Mouse (Mus musculus): ENCODE results near the gene Gm10959.

Gm10959 gene

DNA sequence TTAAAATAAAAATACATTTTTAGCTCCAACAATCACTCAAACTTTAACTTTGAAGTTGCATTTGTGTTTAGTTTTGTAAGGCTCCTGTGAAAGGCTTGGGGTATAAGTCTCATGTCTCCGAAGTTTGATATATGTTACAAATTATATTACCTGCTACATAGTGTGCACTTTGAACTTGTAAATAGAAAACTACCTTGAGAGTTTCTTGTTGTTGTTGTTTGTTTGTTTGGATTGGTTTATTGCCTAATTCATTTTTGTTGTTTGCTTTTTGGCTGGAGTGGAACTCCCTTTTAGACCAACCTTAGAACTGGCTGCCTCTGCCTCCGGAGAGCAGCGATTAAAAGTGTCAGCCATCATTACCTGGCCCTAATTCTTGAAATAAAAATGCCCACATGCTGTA lies 24.4 kb downstream of the Gm10959 start, which contains the start of gene Fabp2:
Gene Fabp2, plus strand, starts transcription at position 301 of the 400 bp plus-strand sequence.
- DNase-seq (ENCODE audit: low read depth, low spot score) = no peak

DNA sequence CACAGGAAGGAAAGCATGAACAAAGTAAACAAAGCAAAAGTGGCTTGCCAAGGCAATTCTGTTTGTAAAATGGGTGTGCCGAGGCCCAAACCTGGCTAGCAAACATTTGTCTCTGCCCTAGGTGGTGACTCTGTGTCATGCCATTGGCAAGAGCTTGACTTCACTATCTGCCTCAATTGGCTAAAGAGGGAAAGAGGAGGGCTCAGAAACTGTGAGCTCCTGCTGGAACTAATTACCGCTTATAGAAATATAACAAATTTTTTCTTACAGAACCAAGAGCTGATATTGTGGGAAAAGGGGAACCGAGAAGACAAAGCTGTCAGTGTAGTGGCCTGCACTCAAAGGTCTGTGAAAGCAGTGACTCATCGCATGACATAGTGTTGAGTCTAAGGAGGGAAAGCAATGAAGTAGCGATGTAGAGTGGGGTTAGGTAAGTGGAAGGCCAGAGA lies 30.8 kb downstream of the Gm10959 start:
- DNase-seq (ENCODE audit: low read depth, low spot score) = no peak

DNA sequence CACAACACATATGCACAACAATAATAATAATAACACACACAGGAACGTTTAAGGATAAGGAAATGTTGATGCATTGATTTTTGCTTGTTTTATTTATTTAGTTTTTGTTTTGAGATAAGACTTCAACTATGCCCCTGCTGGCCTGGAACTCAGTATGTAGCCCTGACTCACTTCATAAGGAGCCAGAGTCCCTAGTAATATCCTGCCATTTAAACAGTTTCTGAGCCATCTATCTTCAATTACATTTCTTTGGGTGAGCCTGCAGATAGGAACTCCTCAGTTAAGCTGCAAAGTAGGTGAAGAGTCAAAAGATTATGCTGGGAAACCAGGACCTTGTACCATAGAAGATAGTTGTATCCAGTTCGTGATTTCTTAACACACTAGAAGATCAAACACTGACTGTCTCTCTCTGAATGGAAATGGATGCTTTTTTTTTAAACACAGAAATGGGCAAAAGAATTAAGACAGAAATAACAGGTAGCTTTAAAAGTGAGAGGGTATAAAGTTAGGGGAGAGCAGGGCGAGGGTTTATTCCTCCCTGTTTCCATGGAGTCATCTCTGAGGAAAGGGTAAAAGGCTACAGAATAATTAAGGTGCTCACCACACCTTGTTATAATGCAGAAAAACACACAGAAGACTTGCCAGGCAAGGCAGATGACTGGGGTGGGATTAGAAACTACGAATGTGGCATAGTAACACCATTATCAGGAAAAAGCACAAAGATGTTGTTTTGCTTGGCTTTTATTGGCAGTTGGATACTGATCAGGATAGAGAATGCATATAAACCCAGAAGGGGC lies 31.5 kb downstream of the Gm10959 start:
- no peak for DNase-seq (ENCODE audit: low read depth, low spot score)

DNA sequence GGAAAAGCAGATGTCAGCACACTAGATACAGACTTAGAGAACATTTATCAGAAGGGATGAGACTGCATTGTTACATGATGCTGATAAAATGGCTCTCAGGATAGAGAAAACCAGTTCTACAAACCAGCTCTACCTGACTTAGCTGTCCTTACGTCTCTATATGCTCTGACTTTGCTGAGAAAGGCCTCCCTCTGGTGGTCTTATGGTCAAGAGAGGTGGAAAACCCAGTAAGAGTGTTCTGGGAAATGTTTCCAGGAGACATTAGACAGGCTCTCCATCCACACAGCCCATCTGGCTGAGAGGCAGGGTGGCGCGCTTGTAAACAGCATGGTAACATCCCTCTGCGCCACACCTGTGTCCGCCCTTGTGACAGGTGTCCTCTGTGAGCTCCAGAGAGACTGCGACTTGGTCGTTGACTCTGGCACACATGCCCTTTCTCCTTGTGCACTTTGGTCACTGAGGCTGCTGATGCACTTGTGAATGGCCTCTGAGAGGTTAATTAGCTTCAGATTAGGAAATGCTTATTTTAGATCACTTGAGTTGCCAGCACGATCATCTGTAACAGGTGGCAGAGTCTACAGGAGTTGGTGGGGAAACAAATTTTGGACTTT lies 40.4 kb downstream of the Gm10959 start:
- no peak for DNase-seq (ENCODE audit: low read depth, low spot score)

DNA sequence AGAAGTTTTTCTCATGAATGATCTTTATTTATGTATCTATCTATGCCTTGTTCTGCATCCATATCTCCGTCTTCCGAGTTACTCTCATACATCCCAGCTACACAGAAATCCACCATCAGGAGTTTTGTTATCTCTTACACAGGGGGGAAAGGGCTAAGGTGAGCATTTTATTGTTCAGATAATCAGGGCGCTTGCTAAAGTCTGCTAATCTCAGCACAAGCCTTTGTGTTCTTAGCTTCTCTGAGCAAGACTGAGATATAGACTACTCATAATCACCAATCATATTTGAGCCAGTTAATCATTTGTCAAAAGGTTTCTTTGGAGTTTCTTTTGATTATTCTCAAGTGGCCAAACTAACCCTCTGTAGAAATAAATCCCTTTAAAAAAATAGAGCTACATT lies 41.6 kb downstream of the Gm10959 start:
- no peak for DNase-seq (ENCODE audit: low read depth, low spot score)

DNA sequence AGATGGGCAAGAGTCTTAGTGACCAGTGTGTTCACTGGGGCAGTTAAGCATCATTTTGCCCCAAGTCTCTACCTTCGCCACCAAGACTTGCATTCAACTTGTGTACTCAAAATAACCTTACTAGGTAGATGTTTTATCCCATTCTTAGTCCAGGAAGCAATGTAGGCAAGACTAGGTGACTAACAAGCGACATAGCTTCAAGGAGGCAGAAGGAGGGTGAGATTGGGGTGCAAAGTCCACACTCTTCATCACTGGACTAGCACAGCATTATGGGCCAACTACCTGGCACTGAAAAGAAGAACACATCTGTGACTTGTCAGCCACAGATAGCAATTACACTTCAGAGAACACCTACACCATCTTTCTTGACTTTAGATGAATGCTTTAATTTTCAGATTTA lies 42.3 kb downstream of the Gm10959 start:
- no peak for DNase-seq (ENCODE audit: low read depth, low spot score)

DNA sequence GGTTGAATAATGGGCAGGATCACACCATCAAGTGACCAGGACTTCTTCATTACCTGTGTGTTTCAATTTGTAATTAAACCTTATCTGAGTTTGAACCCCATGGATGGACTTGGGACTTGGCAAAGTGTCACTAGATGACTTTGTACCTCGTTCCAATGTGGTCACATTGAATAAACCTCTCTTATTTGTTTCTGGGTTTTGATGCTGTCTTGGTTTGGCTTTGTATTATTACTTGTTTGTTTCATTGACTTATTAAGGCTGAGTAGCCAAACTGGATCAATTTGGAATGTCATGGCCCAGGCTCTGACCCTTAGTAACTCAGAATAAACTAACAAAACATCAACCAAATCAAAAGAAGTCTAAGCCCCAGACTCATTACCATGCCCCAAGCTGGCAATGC lies 47.6 kb downstream of the Gm10959 start:
- DNase-seq (ENCODE audit: low read depth, low spot score) = no peak

DNA sequence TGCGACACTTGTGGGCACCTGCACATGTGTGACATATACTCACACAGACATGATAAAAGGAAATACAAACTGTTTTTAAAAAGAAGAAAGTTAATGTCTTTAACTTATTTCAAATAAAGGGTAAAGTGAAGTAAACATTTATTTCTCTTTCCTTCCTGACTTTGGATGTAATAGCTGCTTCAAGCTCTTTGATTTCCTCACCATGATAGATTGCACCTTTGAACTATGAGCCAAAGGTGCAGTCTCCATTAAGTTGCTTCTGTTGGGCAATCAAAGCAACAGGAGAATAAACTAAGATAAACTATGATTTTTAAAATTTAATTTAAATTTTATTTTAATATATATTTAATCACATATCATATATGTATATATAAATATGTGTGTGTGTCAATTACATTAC lies 50.9 kb downstream of the Gm10959 start:
- DNase-seq (ENCODE audit: low read depth, low spot score) = no peak

DNA sequence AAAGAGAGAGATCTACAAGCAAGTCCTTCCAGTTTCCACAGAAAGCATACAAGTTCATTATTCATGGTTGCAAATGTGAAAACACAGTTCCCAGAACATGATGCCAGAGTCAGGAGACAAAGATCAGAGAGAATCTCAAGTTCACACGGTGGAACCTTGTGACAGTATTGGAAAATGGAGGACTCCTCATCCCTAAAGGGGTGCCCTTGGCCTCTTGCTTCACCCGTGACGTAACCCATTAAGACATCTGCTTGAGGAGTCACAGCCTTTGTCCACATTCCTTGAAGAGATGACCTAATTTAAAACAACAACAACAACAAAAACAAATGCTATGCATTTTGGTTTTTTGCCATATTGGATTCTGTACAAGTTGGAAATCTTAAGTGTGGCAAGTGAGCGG lies 54.1 kb downstream of the Gm10959 start:
- DNase-seq (ENCODE audit: low read depth, low spot score) = no peak
